Comparison of ENCODE assay signal across 8 mouse cellular contexts in the genomic region with DNA sequence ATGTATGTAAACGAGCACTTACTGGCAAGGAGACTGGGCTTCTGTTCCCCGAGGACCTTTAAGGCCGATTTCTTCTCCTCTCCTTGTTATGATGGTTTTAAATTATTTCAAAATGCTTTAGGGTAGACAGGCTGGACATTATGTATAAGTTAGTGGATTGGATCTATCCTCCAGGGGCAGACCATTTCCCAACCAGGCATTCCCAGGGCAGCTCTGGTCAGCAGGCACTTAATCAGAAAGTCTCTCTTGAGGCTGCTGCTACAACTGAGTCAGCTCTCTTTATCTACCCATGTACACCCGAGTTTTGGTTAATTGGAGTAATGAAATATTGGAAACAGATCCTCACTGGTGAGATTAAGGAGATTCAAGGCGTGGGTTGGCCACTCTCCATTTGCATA. TPM values are rescaled to one million over a fixed set of nuclear protein-coding genes. Genes with fewer than 3 reads are reported as not detected.
DNase-seq lines count a peak whose midpoint lies in the region; ATAC-seq and TF ChIP-seq lines count a peak whose summit lies in the region.

No protein-coding gene starts in this region.

- DNase-seq in cerebellum, adult 2 months = no peak
- no peak for DNase-seq in cerebellum, adult 9-10 months
- no peak for DNase-seq in spleen, adult 2 months (ENCODE audit: low read depth in 1 of 2, low spot score in 2 of 2)
- DNase-seq in spleen, adult 12 weeks (ENCODE audit: low spot score) = no peak
- no peak for DNase-seq in liver, embryonic 13.5 days
- no peak for DNase-seq in stomach, postnatal 0 days (ENCODE audit: low spot score)
- DNase-seq in retina, postnatal 1 day = no peak
- DNase-seq in urinary bladder, postnatal 36 days (ENCODE audit: low spot score in 2 of 2) = no peak

- no peak for TF ChIP-seq EP300 in stomach, postnatal 0 days (optimal IDR thresholded peaks at IDR 0.05)

- peak overlapping the region; percentile 97 for H3K4me3 ChIP-seq in cerebellum, adult 2 months (replicated peaks; ENCODE audit: insufficient read depth, low read depth, low read length)
- peak overlapping the region; percentile 93 for H3K4me3 ChIP-seq in spleen, adult 2 months (ENCODE audit: extremely low read depth, insufficient read depth, insufficient read length)
- peak overlapping the region; percentile 80 for H3K4me3 ChIP-seq in liver, embryonic 13.5 days (replicated peaks)
- H3K4me3 ChIP-seq in stomach, postnatal 0 days (ENCODE audit: low read depth, low read length) = peak overlapping the region; percentile 85

- ATAC-seq in liver, embryonic 13.5 days (ENCODE audit: low read depth) = no peak
- ATAC-seq in stomach, postnatal 0 days (ENCODE audit: low FRiP score, low TSS enrichment) = no peak

- H3K4me1 ChIP-seq in cerebellum, adult 2 months (ENCODE audit: control insufficient read depth, insufficient read depth, low read length) = peaks cover 5% of the 10 kb centered on the region
- peaks cover 11% of the 10 kb centered on the region for H3K4me1 ChIP-seq in spleen, adult 2 months (ENCODE audit: control insufficient read depth, insufficient read depth, insufficient read length)
- peaks cover 36% of the 10 kb centered on the region for H3K4me1 ChIP-seq in liver, embryonic 13.5 days (replicated peaks)
- H3K4me1 ChIP-seq in stomach, postnatal 0 days (replicated peaks; ENCODE audit: control insufficient read depth, insufficient read depth) = peaks cover 5% of the 10 kb centered on the region

- 24% methylated on average over 5 of the region's 5 CpGs for WGBS in cerebellum, adult 2 months
- 24% methylated on average over 5 of the region's 5 CpGs for WGBS in spleen, adult 2 months
- WGBS in liver, embryonic 13.5 days (ENCODE audit: insufficient replicate concordance) = 13% methylated on average over 5 of the region's 5 CpGs
- 17% methylated on average over 5 of the region's 5 CpGs for WGBS in stomach, postnatal 0 days

- H3K9me3 ChIP-seq in liver, embryonic 13.5 days (replicated peaks) = no peaks in the 10 kb centered on the region
- no peaks in the 10 kb centered on the region for H3K9me3 ChIP-seq in stomach, postnatal 0 days (ENCODE audit: control insufficient read depth, low read length)

- peaks cover 13% of the 10 kb centered on the region for H3K36me3 ChIP-seq in spleen, adult 2 months (ENCODE audit: control insufficient read depth, insufficient read depth, low read length)
- H3K36me3 ChIP-seq in liver, embryonic 13.5 days = peaks cover 35% of the 10 kb centered on the region
- H3K36me3 ChIP-seq in stomach, postnatal 0 days (ENCODE audit: control insufficient read depth, insufficient read depth, low read length) = peaks cover 16% of the 10 kb centered on the region; the same call in 1 of the 2 replicates

- no peak for TF ChIP-seq POLR2A in cerebellum, adult 2 months (IDR thresholded peaks at IDR 0.05; ENCODE audit: borderline replicate concordance, insufficient read depth, low read length)
- TF ChIP-seq POLR2A in spleen, adult 2 months (IDR thresholded peaks at IDR 0.05; ENCODE audit: low read depth, low read length) = no peak

- H3K27ac ChIP-seq in cerebellum, adult 2 months (ENCODE audit: insufficient read depth, low read length) = no peak overlapping the region
- H3K27ac ChIP-seq in spleen, adult 2 months (ENCODE audit: insufficient read depth, low read length) = no peak overlapping the region
- no peak overlapping the region for H3K27ac ChIP-seq in liver, embryonic 13.5 days
- no peak overlapping the region for H3K27ac ChIP-seq in stomach, postnatal 0 days (replicated peaks)

- H3K4me2 ChIP-seq in liver, embryonic 13.5 days = peak overlapping the region; percentile 81
- H3K4me2 ChIP-seq in stomach, postnatal 0 days (replicated peaks; ENCODE audit: low read depth) = peak overlapping the region; percentile 83; the same call in 1 of the 2 replicates

- peaks cover 8% of the 10 kb centered on the region; the same call in 1 of the 2 replicates for H3K27me3 ChIP-seq in cerebellum, adult 2 months (ENCODE audit: control insufficient read depth, insufficient read depth, low read length)
- H3K27me3 ChIP-seq in spleen, adult 2 months (ENCODE audit: control insufficient read depth, insufficient read depth, low read length) = peaks cover 21% of the 10 kb centered on the region
- peaks cover 51% of the 10 kb centered on the region for H3K27me3 ChIP-seq in liver, embryonic 13.5 days
- H3K27me3 ChIP-seq in stomach, postnatal 0 days (ENCODE audit: control insufficient read depth, insufficient read depth, low read length) = peaks cover 9% of the 10 kb centered on the region

- TF ChIP-seq CTCF in cerebellum, adult 2 months (IDR thresholded peaks at IDR 0.05; ENCODE audit: borderline replicate concordance, insufficient read depth, low read depth, low read length) = no peak
- no peak for TF ChIP-seq CTCF in spleen, adult 2 months (IDR thresholded peaks at IDR 0.05; ENCODE audit: extremely low read depth, insufficient read depth, insufficient read length, insufficient replicate concordance)
- TF ChIP-seq CTCF in stomach, postnatal 0 days (IDR thresholded peaks at IDR 0.05; ENCODE audit: low read depth) = no peak

- peak overlapping the region; percentile 77; the same call in 1 of the 2 replicates for H3K9ac ChIP-seq in liver, embryonic 13.5 days
- no peak overlapping the region for H3K9ac ChIP-seq in stomach, postnatal 0 days (ENCODE audit: low read length)

RNA-seq across cellular contexts. Expression of a gene that starts 0.4 kb away (rescaled TPM):
- 14.9 and 15.5 TPM in 2 replicates for polyA plus RNA-seq in cerebellum, adult 2 months (2012; rRNA removed)
- polyA plus RNA-seq in spleen, adult 2 months (2012; rRNA removed) = 15.2 and 17.1 TPM in 2 replicates
- polyA plus RNA-seq in liver, embryonic 13.5 days (2015; fragmentation: Nextera tagmentation; extraction: Ambion mirVana) = 48.4 and 49.2 TPM in 2 replicates
- 25.6 and 25.7 TPM in 2 replicates for polyA plus RNA-seq in stomach, postnatal 0 days (2015; fragmentation: Nextera tagmentation; extraction: Ambion mirVana)

RNA-seq across cellular contexts. Expression of a gene that starts 6.5 kb away (rescaled TPM):
- polyA plus RNA-seq in cerebellum, adult 2 months (2012; rRNA removed) = 6.0 and 7.3 TPM in 2 replicates
- 0.26 TPM in 1 of 2 replicates, not detected in the other for polyA plus RNA-seq in spleen, adult 2 months (2012; rRNA removed)
- polyA plus RNA-seq in liver, embryonic 13.5 days (2015; fragmentation: Nextera tagmentation; extraction: Ambion mirVana) = 0.12 and 0.23 TPM in 2 replicates
- polyA plus RNA-seq in stomach, postnatal 0 days (2015; fragmentation: Nextera tagmentation; extraction: Ambion mirVana) = 0.22 TPM in 2 replicates

RNA-seq across cellular contexts. Expression of a gene that starts 16.7 kb away (rescaled TPM):
- polyA plus RNA-seq in cerebellum, adult 2 months (2012; rRNA removed) = 112 and 116 TPM in 2 replicates
- 21.6 and 21.7 TPM in 2 replicates for polyA plus RNA-seq in spleen, adult 2 months (2012; rRNA removed)
- 36.1 and 36.6 TPM in 2 replicates for polyA plus RNA-seq in liver, embryonic 13.5 days (2015; fragmentation: Nextera tagmentation; extraction: Ambion mirVana)
- polyA plus RNA-seq in stomach, postnatal 0 days (2015; fragmentation: Nextera tagmentation; extraction: Ambion mirVana) = 59.7 and 62.4 TPM in 2 replicates

RNA-seq across cellular contexts. Expression of a gene that starts 41.4 kb away (rescaled TPM):
- polyA plus RNA-seq in cerebellum, adult 2 months (2012; rRNA removed) = 99.9 and 106 TPM in 2 replicates
- polyA plus RNA-seq in spleen, adult 2 months (2012; rRNA removed) = 78.7 and 92.6 TPM in 2 replicates
- polyA plus RNA-seq in liver, embryonic 13.5 days (2015; fragmentation: Nextera tagmentation; extraction: Ambion mirVana) = 22.9 and 23.8 TPM in 2 replicates
- polyA plus RNA-seq in stomach, postnatal 0 days (2015; fragmentation: Nextera tagmentation; extraction: Ambion mirVana) = 49.8 and 54.6 TPM in 2 replicates

RNA-seq across cellular contexts. Expression of a gene that starts 46.7 kb away (rescaled TPM):
- 10.6 and 10.8 TPM in 2 replicates for polyA plus RNA-seq in cerebellum, adult 2 months (2012; rRNA removed)
- 0.49 and 0.76 TPM in 2 replicates for polyA plus RNA-seq in spleen, adult 2 months (2012; rRNA removed)
- polyA plus RNA-seq in liver, embryonic 13.5 days (2015; fragmentation: Nextera tagmentation; extraction: Ambion mirVana) = 0.45 and 0.68 TPM in 2 replicates
- 83.2 and 87.1 TPM in 2 replicates for polyA plus RNA-seq in stomach, postnatal 0 days (2015; fragmentation: Nextera tagmentation; extraction: Ambion mirVana)
